In the genomic region with DNA sequence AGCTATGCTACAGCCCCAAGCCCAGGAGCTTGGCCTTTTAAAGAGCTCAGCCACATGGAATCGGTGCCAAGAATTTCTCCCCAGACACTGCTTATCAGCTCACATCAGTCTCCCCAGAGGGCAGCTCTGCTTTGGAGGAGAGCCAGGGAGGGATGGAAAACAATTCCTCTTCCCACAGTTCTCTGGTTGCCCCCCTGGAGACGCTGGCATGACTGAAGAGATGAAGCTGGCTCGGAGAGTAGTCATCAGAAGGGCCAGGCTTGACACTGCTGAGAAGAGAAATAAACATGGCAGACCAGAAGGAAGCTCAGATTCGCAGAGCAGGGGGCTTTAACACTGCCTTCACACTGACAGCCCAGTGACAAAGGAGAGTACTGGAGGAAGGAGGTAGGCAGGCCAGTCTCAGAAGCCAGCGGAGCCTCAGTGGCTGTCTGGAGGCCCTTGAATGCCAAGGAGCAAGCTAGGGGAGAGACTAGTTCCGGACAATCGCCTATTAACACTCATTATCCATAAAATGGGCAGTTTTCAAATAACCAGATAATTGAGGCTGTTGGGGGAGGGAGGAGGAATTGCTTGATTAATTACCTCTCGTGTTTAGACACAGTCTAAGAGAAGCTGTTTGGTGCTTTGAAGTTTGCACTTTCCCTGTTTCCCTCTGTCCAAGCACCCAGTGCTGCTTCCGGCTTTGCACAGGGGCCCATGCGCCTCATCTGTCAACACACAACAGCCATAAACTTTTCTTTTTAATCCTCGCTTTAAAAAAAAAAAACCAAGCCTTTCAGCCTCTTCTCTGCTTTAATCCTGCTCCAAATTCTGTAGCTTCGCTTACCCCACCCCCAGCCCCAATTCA, we compare ENCODE assay signal across 9 mouse cellular contexts.
A peak's percentile ranks its signal among the peaks of the same experiment; 100 is the strongest.
DNase-seq lines count a peak whose midpoint lies in the region; ATAC-seq lines count a peak whose summit lies in the region.
"Had no signal": no experiment of that assay in that cellular context is flagged by ENCODE, and none has a peak within 500 bp of the region (broad histone marks: within the 10 kb centered on the region; RNA-seq: fewer than 3 reads in every experiment).

No protein-coding gene starts in this region.

- no peak for DNase-seq in heart, embryonic 10.5 days (ENCODE audit: low spot score)
- DNase-seq in heart, adult 8-10 months (ENCODE audit: low spot score) = no peak
- DNase-seq in adrenal gland, adult 2 months = peak; percentile 79
- peak; percentile 31 for DNase-seq in lung, postnatal 14 days
- DNase-seq in thymus, postnatal 14 days = no peak
- no peak for DNase-seq in urinary bladder, adult 2 months (ENCODE audit: low spot score)

- H3K4me2 ChIP-seq in forebrain, embryonic 16.5 days (ENCODE audit: low read length) = no peak overlapping the region
- H3K4me2 ChIP-seq: liver, embryonic 15.5 days had no signal

- peak; percentile 65 for ATAC-seq in forebrain, embryonic 16.5 days
- no peak for ATAC-seq in CD4-positive, CD25-positive, alpha-beta regulatory T cell, adult 4 months

- no peaks in the 10 kb centered on the region for H3K27me3 ChIP-seq in heart, embryonic 10.5 days (ENCODE audit: insufficient read depth, poor library complexity, severe bottlenecking)
- no peaks in the 10 kb centered on the region for H3K27me3 ChIP-seq in forebrain, embryonic 16.5 days (replicated peaks; ENCODE audit: control insufficient read depth, insufficient read depth, low read length)
- H3K27me3 ChIP-seq: liver, embryonic 15.5 days had no signal

- peak overlapping the region; percentile 53 for H3K27ac ChIP-seq in heart, embryonic 10.5 days
- H3K27ac ChIP-seq in forebrain, embryonic 16.5 days (ENCODE audit: low read length) = no peak overlapping the region
- H3K27ac ChIP-seq: liver, embryonic 15.5 days had no signal

- H3K4me3 ChIP-seq in heart, embryonic 10.5 days = no peak overlapping the region
- no peak overlapping the region for H3K4me3 ChIP-seq in forebrain, embryonic 16.5 days (replicated peaks; ENCODE audit: low read length)
- H3K4me3 ChIP-seq: liver, embryonic 15.5 days had no signal

- H3K9ac ChIP-seq in forebrain, embryonic 16.5 days (replicated peaks; ENCODE audit: low read depth, low read length) = no peak overlapping the region
- H3K9ac ChIP-seq: liver, embryonic 15.5 days had no signal

- no peaks in the 10 kb centered on the region for H3K36me3 ChIP-seq in heart, embryonic 10.5 days
- H3K36me3 ChIP-seq in forebrain, embryonic 16.5 days (ENCODE audit: control insufficient read depth, insufficient read depth) = no peaks in the 10 kb centered on the region
- H3K36me3 ChIP-seq: liver, embryonic 15.5 days had no signal

- peaks cover 16% of the 10 kb centered on the region for H3K4me1 ChIP-seq in heart, embryonic 10.5 days
- H3K4me1 ChIP-seq in forebrain, embryonic 16.5 days (replicated peaks; ENCODE audit: control insufficient read depth, insufficient read depth, low read length) = peaks cover 12% of the 10 kb centered on the region
- H3K4me1 ChIP-seq: liver, embryonic 15.5 days had no signal

- 0 out of 2 replicates have a peak, but pooled peaks cover 4% of the 10 kb centered on the region for H3K9me3 ChIP-seq in heart, embryonic 10.5 days
- H3K9me3 ChIP-seq in forebrain, embryonic 16.5 days (ENCODE audit: control insufficient read depth, low read length) = no peaks in the 10 kb centered on the region
- H3K9me3 ChIP-seq: liver, embryonic 15.5 days had no signal

- WGBS in heart, embryonic 10.5 days = 35% methylated on average over 12 of the region's 12 CpGs
- WGBS in forebrain, embryonic 16.5 days = 15% methylated on average over 12 of the region's 12 CpGs

Comparison
In these comparisons a context has a peak if more than half of its experiments do, and no peak if none do; other contexts are left out.
1. DNase-seq: peak in adrenal gland, adult 2 months (single experiment) and lung, postnatal 14 days (single experiment); none in heart, embryonic 10.5 days (single experiment), heart, adult 8-10 months (single experiment), thymus, postnatal 14 days (single experiment) and urinary bladder, adult 2 months (single experiment).